In genomic region chr10:70095506-70096270, GRCm38 (mm10) we compare ENCODE assay signal across 8 mouse cellular contexts. TPM values are rescaled to one million over a fixed set of nuclear protein-coding genes. Genes with fewer than 3 reads are reported as not detected.
DNase-seq lines count a peak whose midpoint lies in the region; ATAC-seq and TF ChIP-seq lines count a peak whose summit lies in the region.

No protein-coding gene starts in this region.

- no peaks in the 10 kb centered on the region for H3K36me3 ChIP-seq in forebrain, postnatal 0 days (ENCODE audit: insufficient read depth)
- no peaks in the 10 kb centered on the region for H3K36me3 ChIP-seq in limb, embryonic 14.5 days (ENCODE audit: control insufficient read depth, insufficient read depth, low read length)
- H3K36me3 ChIP-seq in spleen, adult 2 months (ENCODE audit: control insufficient read depth, insufficient read depth, low read length) = no peaks in the 10 kb centered on the region

- TF ChIP-seq POLR2A in limb, embryonic 14.5 days (IDR thresholded peaks at IDR 0.05; ENCODE audit: borderline replicate concordance, extremely low read depth, insufficient read depth, insufficient read length) = no peak
- TF ChIP-seq POLR2A in spleen, adult 2 months (IDR thresholded peaks at IDR 0.05; ENCODE audit: low read depth, low read length) = no peak

- H3K4me3 ChIP-seq in forebrain, postnatal 0 days (ENCODE audit: low read depth, low read length) = peak overlapping the region; percentile 74
- H3K4me3 ChIP-seq in limb, embryonic 14.5 days (replicated peaks; ENCODE audit: low read length) = peak overlapping the region; percentile 97
- H3K4me3 ChIP-seq in spleen, adult 2 months (ENCODE audit: extremely low read depth, insufficient read depth, insufficient read length) = peak overlapping the region; percentile 89

- no peaks in the 10 kb centered on the region for H3K27me3 ChIP-seq in forebrain, postnatal 0 days (ENCODE audit: insufficient read depth, low read length)
- H3K27me3 ChIP-seq in limb, embryonic 14.5 days (ENCODE audit: control insufficient read depth, insufficient read depth, low read length) = no peaks in the 10 kb centered on the region
- H3K27me3 ChIP-seq in spleen, adult 2 months (ENCODE audit: control insufficient read depth, insufficient read depth, low read length) = no peaks in the 10 kb centered on the region

- H3K27ac ChIP-seq in forebrain, postnatal 0 days (ENCODE audit: low read depth, low read length) = no peak overlapping the region; the same call in 1 of the 2 replicates
- peak overlapping the region; percentile 72 for H3K27ac ChIP-seq in limb, embryonic 14.5 days (replicated peaks; ENCODE audit: low read depth, low read length)
- peak overlapping the region; percentile 86 for H3K27ac ChIP-seq in spleen, adult 2 months (ENCODE audit: insufficient read depth, low read length)

- DNase-seq in kidney, adult 8-10 months = peak; percentile 11 to 23
- DNase-seq in kidney, postnatal 10 days = no peak
- peak; percentile 40 for DNase-seq in MN1 (ENCODE audit: low spot score)
- DNase-seq in forebrain, postnatal 0 days = no peak
- DNase-seq in limb, embryonic 14.5 days (ENCODE audit: low spot score) = no peak
- DNase-seq in spleen, adult 2 months (ENCODE audit: low read depth in 1 of 2, low spot score in 2 of 2) = no peak
- no peak for DNase-seq in layer of hippocampus, adult 11-12 months (ENCODE audit: low spot score)
- DNase-seq in cerebellum, adult 11-12 months = no peak

- peak overlapping the region; percentile 90 for H3K4me2 ChIP-seq in forebrain, postnatal 0 days (ENCODE audit: low read depth)
- H3K4me2 ChIP-seq in limb, embryonic 14.5 days (replicated peaks; ENCODE audit: low read depth, low read length, severe bottlenecking) = peak overlapping the region; percentile 78

- peaks cover 12% of the 10 kb centered on the region; the same call in 1 of the 2 replicates for H3K4me1 ChIP-seq in forebrain, postnatal 0 days (ENCODE audit: insufficient read depth)
- peaks cover 25% of the 10 kb centered on the region for H3K4me1 ChIP-seq in limb, embryonic 14.5 days (ENCODE audit: control insufficient read depth, insufficient read depth, low read length)
- peaks cover 9% of the 10 kb centered on the region; the same call in 1 of the 2 replicates for H3K4me1 ChIP-seq in spleen, adult 2 months (ENCODE audit: control insufficient read depth, insufficient read depth, insufficient read length)

- ATAC-seq in forebrain, postnatal 0 days = no peak
- no peak for ATAC-seq in limb, embryonic 14.5 days (ENCODE audit: low FRiP score, low read depth)

- WGBS in forebrain, postnatal 0 days = 24% methylated on average over 13 of the region's 13 CpGs
- 8% methylated on average over 13 of the region's 13 CpGs for whole genome bisulfite sequencing in limb, embryonic 14.5 days
- 15% methylated on average over 13 of the region's 13 CpGs for WGBS in spleen, adult 2 months

- TF ChIP-seq CTCF in forebrain, postnatal 0 days (IDR thresholded peaks at IDR 0.05; ENCODE audit: low read depth) = no peak
- TF ChIP-seq CTCF in spleen, adult 2 months (IDR thresholded peaks at IDR 0.05; ENCODE audit: extremely low read depth, insufficient read depth, insufficient read length, insufficient replicate concordance) = no peak

- H3K9ac ChIP-seq in forebrain, postnatal 0 days = 0 out of 2 replicates have a peak overlapping the region, but pooled peaks have one; percentile 6
- peak overlapping the region; percentile 12; the same call in 1 of the 2 replicates for H3K9ac ChIP-seq in limb, embryonic 14.5 days (ENCODE audit: low read depth, low read length, severe bottlenecking)

- no peaks in the 10 kb centered on the region for H3K9me3 ChIP-seq in forebrain, postnatal 0 days (ENCODE audit: low read length)
- H3K9me3 ChIP-seq in limb, embryonic 14.5 days (ENCODE audit: control insufficient read depth, low read length) = no peaks in the 10 kb centered on the region

RNA-seq across cellular contexts. Expression of gene Ccdc6, which starts 1.2 kb away (rescaled TPM):
- total RNA-seq in forebrain, postnatal 0 days (2014; rRNA removed) = 24.4 and 34.2 TPM in 2 replicates
- 16.1 and 20.8 TPM in 2 replicates for polyA plus RNA-seq in forebrain, postnatal 0 days (2015; fragmentation: Nextera tagmentation; extraction: Ambion mirVana)
- 29.6 and 31.4 TPM in 2 replicates for polyA plus RNA-seq in limb, embryonic 14.5 days (2012; rRNA removed)
- 23.1 and 26.8 TPM in 2 replicates for polyA plus RNA-seq in limb, embryonic 14.5 days (2014; fragmentation: Nextera tagmentation; extraction: Ambion mirVana)
- polyA plus RNA-seq in spleen, adult 2 months (2012; rRNA removed) = 17.7 and 22.3 TPM in 2 replicates

Comparison
In these comparisons a context has a peak if more than half of its experiments do, and no peak if none do; other contexts are left out.
1. DNase-seq: peak in kidney, adult 8-10 months (2 of 2) and MN1 (single experiment); none in kidney, postnatal 10 days (single experiment), forebrain, postnatal 0 days (single experiment), limb, embryonic 14.5 days (single experiment), spleen, adult 2 months (0 of 2), layer of hippocampus, adult 11-12 months (single experiment) and cerebellum, adult 11-12 months (single experiment).
2. Peak in every context shown above with its lines, with median percentiles within 50 percentile points of each other: H3K4me3 ChIP-seq.